In genomic region chr11:72266207-72266959, GRCm38 (mm10) we compare ENCODE assay signal across 8 mouse cellular contexts. TPM values are rescaled to one million over a fixed set of nuclear protein-coding genes. Genes with fewer than 3 reads are reported as not detected.
A peak's percentile ranks its signal among the peaks of the same experiment; 100 is the strongest.
DNase-seq lines count a peak whose midpoint lies in the region; ATAC-seq and TF ChIP-seq lines count a peak whose summit lies in the region.

No protein-coding gene starts in this region.

- no peak overlapping the region for H3K27ac ChIP-seq in hindbrain, embryonic 16.5 days (ENCODE audit: low read depth, low read length)
- H3K27ac ChIP-seq in left cerebral cortex, adult 2 months: peak overlapping the region; percentile 60

- no peaks in the 10 kb centered on the region for H3K36me3 ChIP-seq in hindbrain, embryonic 16.5 days (ENCODE audit: control insufficient read depth, insufficient read depth, low read length)

- intact Hi-C loops in left cerebral cortex, adult 2 months (cut with DNase I): loop anchor here (1.0 kb wide), 1 partner anchor 41 kb away; no protein-coding TSS in a partner anchor

- peak; percentile 94 for ATAC-seq in hindbrain, embryonic 16.5 days

- DNase-seq in adrenal gland, adult 18-20 months (ENCODE audit: low spot score in 2 of 2): peak; percentile 29 to 42
- peak; percentile 71 to 79 for DNase-seq in cerebellum, postnatal 14 days
- peak; percentile 58 to 61 for DNase-seq in frontal cortex, postnatal 36 days (ENCODE audit: low spot score in 2 of 2)
- peak; percentile 51 to 56 for DNase-seq in left cerebral cortex, adult 2 months (ENCODE audit: extremely low spot score in 1 of 2, low spot score in 2 of 2)
- DNase-seq in lung, postnatal 4 days: peak; percentile 65 to 66
- DNase-seq in right cerebral cortex, adult 18-20 months: peak; percentile 60
- DNase-seq in adipocyte (ENCODE audit: low spot score): no peak

- H3K9ac ChIP-seq in hindbrain, embryonic 16.5 days (ENCODE audit: low read depth, low read length): peak overlapping the region; percentile 58

- 1% methylated on average over 46 of the region's 46 CpGs for WGBS in hindbrain, embryonic 16.5 days

- H3K9me3 ChIP-seq in hindbrain, embryonic 16.5 days (ENCODE audit: control insufficient read depth, low read length): no peaks in the 10 kb centered on the region

- TF ChIP-seq CTCF in left cerebral cortex, adult 2 months (IDR thresholded peaks at IDR 0.05): peak; percentile 56

- H3K4me3 ChIP-seq in hindbrain, embryonic 16.5 days (ENCODE audit: low read length): peak overlapping the region; percentile 48
- peak overlapping the region; percentile 42 for H3K4me3 ChIP-seq in left cerebral cortex, adult 2 months

- H3K4me2 ChIP-seq in hindbrain, embryonic 16.5 days (ENCODE audit: low read length): peak overlapping the region; percentile 81

- no peaks in the 10 kb centered on the region; the same call in 1 of the 2 replicates for H3K27me3 ChIP-seq in hindbrain, embryonic 16.5 days (replicated peaks; ENCODE audit: control insufficient read depth, insufficient read depth, low read length)

- H3K4me1 ChIP-seq in hindbrain, embryonic 16.5 days (ENCODE audit: control insufficient read depth, insufficient read depth, low read depth, low read length): no peaks in the 10 kb centered on the region; the same call in 1 of the 2 replicates

RNA-seq across cellular contexts. Expression of gene Slc13a5, which starts 0.6 kb away (rescaled TPM):
- total RNA-seq in adrenal gland, adult 18-20 months (2021): not detected
- 3.9 and 4.2 TPM in 2 replicates for polyA plus RNA-seq in hindbrain, embryonic 16.5 days (2015; fragmentation: Nextera tagmentation; extraction: Ambion mirVana)
- total RNA-seq in left cerebral cortex, adult 2 months (2021): 10 to 100 TPM; 15.0 to 22.3 TPM

RNA-seq across cellular contexts. Expression of gene Xaf1, which starts 35.0 kb away (rescaled TPM):
- total RNA-seq in adrenal gland, adult 18-20 months (2021): 10 to 100 TPM; 16.7 to 19.0 TPM
- 1.1 and 2.4 TPM in 2 replicates for polyA plus RNA-seq in hindbrain, embryonic 16.5 days (2015; fragmentation: Nextera tagmentation; extraction: Ambion mirVana)
- total RNA-seq in left cerebral cortex, adult 2 months (2021): 1 to 10 TPM; 3.8 to 5.2 TPM

RNA-seq across cellular contexts. Expression of gene Fbxo39, which starts 47.9 kb away (rescaled TPM):
- total RNA-seq in adrenal gland, adult 18-20 months (2021): not detected
- polyA plus RNA-seq in hindbrain, embryonic 16.5 days (2015; fragmentation: Nextera tagmentation; extraction: Ambion mirVana): not detected in 2 replicates
- not detected for total RNA-seq in left cerebral cortex, adult 2 months (2021)

RNA-seq across cellular contexts. Expression of gene Med31, which starts 51.0 kb away (rescaled TPM):
- 10 to 100 TPM; 11.2 to 12.3 TPM for total RNA-seq in adrenal gland, adult 18-20 months (2021)
- 50.4 and 53.9 TPM in 2 replicates for polyA plus RNA-seq in hindbrain, embryonic 16.5 days (2015; fragmentation: Nextera tagmentation; extraction: Ambion mirVana)
- total RNA-seq in left cerebral cortex, adult 2 months (2021): 10 to 100 TPM; 15.9 to 18.0 TPM

RNA-seq across cellular contexts. Expression of gene Txndc17, which starts 59.0 kb away (rescaled TPM):
- 10 to 100 TPM; 80.1 to 86.3 TPM for total RNA-seq in adrenal gland, adult 18-20 months (2021)
- polyA plus RNA-seq in hindbrain, embryonic 16.5 days (2015; fragmentation: Nextera tagmentation; extraction: Ambion mirVana): 158 and 167 TPM in 2 replicates
- total RNA-seq in left cerebral cortex, adult 2 months (2021): 10 to 100 TPM; 30.3 to 34.9 TPM

Comparison
In these comparisons a context has a peak if more than half of its experiments do, and no peak if none do; other contexts are left out.
1. RNA of gene Slc13a5, which starts 0.6 kb away (total RNA-seq): 15.0 to 22.3 TPM in left cerebral cortex, adult 2 months; not detected in adrenal gland, adult 18-20 months; every median in the first group is over 10 times any median in the second.